Mouse (Mus musculus) liver, embryonic 16.5 days (tissue): ENCODE data around the gene Xrcc5. TPM values are rescaled to one million over a fixed set of nuclear protein-coding genes. Genes with fewer than 3 reads are reported as not detected.

Experiments used
- ATAC-seq: fragments of 200-750 bp; cut with Nextera tagmentation; 2 replicates; pipeline ENCODE4 v1.8.0; 2017; ENCODE audit warnings: low read depth, mild to moderate bottlenecking, moderate number of reproducible peaks, moderate library complexity
- H3K27ac ChIP-seq: fragments of 300-500 bp; sonication (generic); 2 replicates; pipeline ENCODE4 v1.5.1; 2014; ENCODE audit warnings: mild to moderate bottlenecking, low read length
- H3K27me3 ChIP-seq: fragments of 300-500 bp; sonication (generic); 2 replicates; pipeline ENCODE4 v1.6.1; 2014; ENCODE audit warnings: low read depth, low read length, mixed read lengths; ENCODE audit not compliant: control insufficient read depth, insufficient read depth
- H3K36me3 ChIP-seq: fragments of 300-500 bp; sonication (generic); 2 replicates; pipeline ENCODE4 v1.6.1; 2014; ENCODE audit warnings: mild to moderate bottlenecking; ENCODE audit not compliant: control insufficient read depth, insufficient read depth
- H3K4me1 ChIP-seq: fragments of 300-500 bp; sonication (generic); 2 replicates; pipeline ENCODE4 v1.6.1; 2014; ENCODE audit warnings: low read depth, low read length, mixed read lengths; ENCODE audit not compliant: control insufficient read depth
- H3K4me2 ChIP-seq: fragments of 300-500 bp; sonication (generic); 2 replicates; pipeline ENCODE4 v1.6.1; 2014; ENCODE audit warnings: low read depth, low read length, mixed read lengths
- H3K4me3 ChIP-seq: fragments of 300-500 bp; sonication (generic); 2 replicates; pipeline ENCODE4 v1.5.1; 2014; ENCODE audit warnings: low read depth, mild to moderate bottlenecking, low read length
- H3K9ac ChIP-seq: fragments of 300-500 bp; sonication (generic); 2 replicates; pipeline ENCODE4 v1.6.1; 2014; ENCODE audit warnings: low read depth, low read length
- H3K9me3 ChIP-seq: fragments of 300-500 bp; sonication (generic); replicated peaks from 2 replicates; pipeline ENCODE4 v1.6.1; 2016; ENCODE audit warnings: low read length; ENCODE audit not compliant: control insufficient read depth
- WGBS: fragments of 180-500 bp; shearing (Covaris S2); extraction: QIAGEN DNeasy Blood & Tissue Kit; methylation state at CpG from one replicate; pipeline ENCODE4 v1.1.7; 2014; ENCODE audit not compliant: insufficient replicate concordance; 5-methylcytosine and 5-hydroxymethylcytosine counted together
- polyA plus RNA-seq: library from polyadenylated mRNA; unstranded; fragments of >200 nt; fragmentation: Nextera tagmentation; extraction: Ambion mirVana; gene quantifications from 2 replicates; pipeline ENCODE4 v1.2.1, GENCODE M21; 2015

Xrcc5 gene
- polyA plus RNA-seq, 1 experiment from 2014 or later, result 14.0 TPM

GRCm38 (mm10) chr1:72290896-72291295 is 16.3 kb upstream of the Xrcc5 start:
- no peaks in the 10 kb centered on the region for H3K27me3 ChIP-seq
- H3K4me3 ChIP-seq, result no peak overlapping the region
- no peak for ATAC-seq
- 86% methylated on average over 4 of the region's 4 CpGs for WGBS
- H3K36me3 ChIP-seq, result no peaks in the 10 kb centered on the region
- H3K4me1 ChIP-seq, result no peaks in the 10 kb centered on the region
- no peaks in the 10 kb centered on the region for H3K9me3 ChIP-seq
- H3K4me2 ChIP-seq, result no peak overlapping the region
- no peak overlapping the region for H3K9ac ChIP-seq
- H3K27ac ChIP-seq, result no peak overlapping the region

- 67% methylated on average over 4 of the region's 4 CpGs for WGBS
- H3K27ac ChIP-seq, result no peak overlapping the region
- H3K4me3 ChIP-seq, result no peak overlapping the region
- no peaks in the 10 kb centered on the region for H3K36me3 ChIP-seq
- H3K9me3 ChIP-seq, result no peaks in the 10 kb centered on the region
- H3K4me1 ChIP-seq, result no peaks in the 10 kb centered on the region
- no peak overlapping the region for H3K9ac ChIP-seq
- no peaks in the 10 kb centered on the region for H3K27me3 ChIP-seq
- H3K4me2 ChIP-seq, result no peak overlapping the region
- ATAC-seq, result no peak
Measured at GRCm38 (mm10) chr1:72291421-72291820, 15.8 kb upstream of the Xrcc5 start.

GRCm38 (mm10) chr1:72291925-72292324 is 15.3 kb upstream of the Xrcc5 start:
- Histone ChIP-seq H3K27ac (no peak overlapping the region), H3K9me3 (no peaks in the 10 kb centered on the region), H3K4me2 (no peak overlapping the region), H3K27me3 (no peaks in the 10 kb centered on the region), H3K4me3 (no peak overlapping the region), H3K4me1 (no peaks in the 10 kb centered on the region), H3K9ac (no peak overlapping the region), H3K36me3 (no peaks in the 10 kb centered on the region)
- ATAC-seq, result no peak
- WGBS, result 71% methylated on average over 2 of the region's 2 CpGs

GRCm38 (mm10) chr1:72293869-72294663 is 13.2 kb upstream of the Xrcc5 start:
- ATAC-seq, result 0 out of 2 replicates have a peak, but pooled peaks have one; percentile 43
- Histone ChIP-seq H3K9me3 (no peaks in the 10 kb centered on the region), H3K9ac (no peak overlapping the region), H3K27ac (no peak overlapping the region), H3K4me2 (no peak overlapping the region), H3K4me1 (no peaks in the 10 kb centered on the region), H3K4me3 (no peak overlapping the region), H3K27me3 (no peaks in the 10 kb centered on the region), H3K36me3 (no peaks in the 10 kb centered on the region)
- WGBS, result 41% methylated on average over 4 of the region's 4 CpGs

GRCm38 (mm10) chr1:72295746-72296145 is 11.5 kb upstream of the Xrcc5 start:
- Histone ChIP-seq H3K9ac (no peak overlapping the region), H3K9me3 (no peaks in the 10 kb centered on the region), H3K4me2 (no peak overlapping the region), H3K27ac (no peak overlapping the region), H3K36me3 (no peaks in the 10 kb centered on the region), H3K27me3 (no peaks in the 10 kb centered on the region), H3K4me3 (no peak overlapping the region), H3K4me1 (no peaks in the 10 kb centered on the region)
- WGBS, result 52% methylated on average over 8 of the region's 8 CpGs
- no peak for ATAC-seq

- Histone ChIP-seq H3K4me2 (no peak overlapping the region), H3K27me3 (no peaks in the 10 kb centered on the region), H3K9me3 (no peaks in the 10 kb centered on the region), H3K9ac (no peak overlapping the region), H3K4me3 (no peak overlapping the region), H3K27ac (no peak overlapping the region), H3K36me3 (no peaks in the 10 kb centered on the region), H3K4me1 (peaks cover under 1% of the 10 kb centered on the region; the same call in 1 of the 2 replicates)
- ATAC-seq, result no peak
- 59% methylated on average over 1 of the region's 1 CpGs for WGBS
Measured at GRCm38 (mm10) chr1:72301845-72302244, 5.4 kb upstream of the Xrcc5 start.

GRCm38 (mm10) chr1:72306241-72306640 is 980 bp upstream of the Xrcc5 start:
- H3K27ac ChIP-seq, result no peak overlapping the region
- peak overlapping the region; percentile 93; the same call in 1 of the 2 replicates for H3K4me2 ChIP-seq

GRCm38 (mm10) chr1:72306679-72307181 is 491 bp upstream of the Xrcc5 start:
- 3% methylated on average over 11 of the region's 11 CpGs for WGBS
- Histone ChIP-seq H3K4me3 (peak overlapping the region; percentile 76), H3K36me3 (no peaks in the 10 kb centered on the region), H3K9ac (peak overlapping the region; percentile 74), H3K27me3 (no peaks in the 10 kb centered on the region), H3K4me1 (peaks cover 3% of the 10 kb centered on the region; the same call in 1 of the 2 replicates), H3K9me3 (no peaks in the 10 kb centered on the region), H3K4me2 (peak overlapping the region; percentile 93), H3K27ac (peak overlapping the region; percentile 85)
- peak; percentile 65 for ATAC-seq

More at GRCm38 (mm10) chr1:72306241-72306640, 980 bp upstream of the Xrcc5 start:
- 51% methylated on average over 3 of the region's 3 CpGs for WGBS
- H3K9me3 ChIP-seq, result no peaks in the 10 kb centered on the region
- no peak for ATAC-seq
- peaks cover 3% of the 10 kb centered on the region; the same call in 1 of the 2 replicates for H3K4me1 ChIP-seq
- no peak overlapping the region for H3K4me3 ChIP-seq
- H3K9ac ChIP-seq, result no peak overlapping the region
- H3K27me3 ChIP-seq, result no peaks in the 10 kb centered on the region
- no peaks in the 10 kb centered on the region for H3K36me3 ChIP-seq

GRCm38 (mm10) chr1:72308919-72309318 is 1.7 kb downstream of the Xrcc5 start:
- Histone ChIP-seq H3K4me3 (no peak overlapping the region), H3K9me3 (no peaks in the 10 kb centered on the region), H3K36me3 (no peaks in the 10 kb centered on the region), H3K9ac (no peak overlapping the region), H3K4me1 (peaks cover 3% of the 10 kb centered on the region; the same call in 1 of the 2 replicates), H3K27me3 (no peaks in the 10 kb centered on the region), H3K27ac (no peak overlapping the region), H3K4me2 (no peak overlapping the region)
- 65% methylated on average over 4 of the region's 4 CpGs for WGBS
- no peak for ATAC-seq
